Mouse (Mus musculus) embryo, embryonic 11.5 days (tissue): ENCODE data around the gene Hlcs.

Experiments
- DNase-seq: peaks from one replicate; pipeline ENCODE4 v3.0.0-alpha.2; 2012; ENCODE audit warnings: low read depth, low spot score

Hlcs gene

GRCm38 (mm10) chr16:94094251-94095108, 218.9 kb downstream of the Hlcs start:
- no peak for DNase-seq

- no peak for DNase-seq
Observed at GRCm38 (mm10) chr16:94093151-94093863, 220.1 kb downstream of the Hlcs start.

GRCm38 (mm10) chr16:94092511-94093150, 220.7 kb downstream of the Hlcs start:
- DNase-seq: no peak

- DNase-seq: no peak
Observed at GRCm38 (mm10) chr16:94088819-94089692, 224.3 kb downstream of the Hlcs start.

- DNase-seq: no peak
Observed at GRCm38 (mm10) chr16:94088226-94088748, 225.1 kb downstream of the Hlcs start.

GRCm38 (mm10) chr16:94087570-94088225, 225.7 kb downstream of the Hlcs start:
- no peak for DNase-seq

GRCm38 (mm10) chr16:94086701-94087569, 226.4 kb downstream of the Hlcs start:
- DNase-seq: no peak

GRCm38 (mm10) chr16:94085603-94086285, 227.6 kb downstream of the Hlcs start:
- no peak for DNase-seq

- no peak for DNase-seq
Observed at GRCm38 (mm10) chr16:94084711-94085602, 228.4 kb downstream of the Hlcs start, which contains the start of gene Sim2. Sim2 (plus strand) TSS chr16:94084931.

GRCm38 (mm10) chr16:94083848-94084525, 229.4 kb downstream of the Hlcs start:
- DNase-seq: no peak

GRCm38 (mm10) chr16:94082960-94083847, 230.2 kb downstream of the Hlcs start:
- DNase-seq: no peak

GRCm38 (mm10) chr16:94081996-94082708, 231.2 kb downstream of the Hlcs start:
- no peak for DNase-seq

GRCm38 (mm10) chr16:94081596-94081995, 231.8 kb downstream of the Hlcs start:
- DNase-seq: no peak

GRCm38 (mm10) chr16:94079856-94080555, 233.4 kb downstream of the Hlcs start:
- no peak for DNase-seq
